Mouse (Mus musculus) cerebellum, adult 9-11 months (tissue): ENCODE measurements at regions not wholly inside any gene's neighbourhood (a gene's known extent, or its start where the extent isn't known, plus 50 kb on each side); places are given as distances from the start of the nearest gene placed in this dataset.
"Not testable (repeated sequence)": the region's sequence is repeated elsewhere in the genome, so short reads cannot be mapped to it uniquely, and the experiment has no call there.

Source experiments
- DNase-seq: peaks from one replicate; pipeline ENCODE4 v3.0.0; 2022

DNA sequence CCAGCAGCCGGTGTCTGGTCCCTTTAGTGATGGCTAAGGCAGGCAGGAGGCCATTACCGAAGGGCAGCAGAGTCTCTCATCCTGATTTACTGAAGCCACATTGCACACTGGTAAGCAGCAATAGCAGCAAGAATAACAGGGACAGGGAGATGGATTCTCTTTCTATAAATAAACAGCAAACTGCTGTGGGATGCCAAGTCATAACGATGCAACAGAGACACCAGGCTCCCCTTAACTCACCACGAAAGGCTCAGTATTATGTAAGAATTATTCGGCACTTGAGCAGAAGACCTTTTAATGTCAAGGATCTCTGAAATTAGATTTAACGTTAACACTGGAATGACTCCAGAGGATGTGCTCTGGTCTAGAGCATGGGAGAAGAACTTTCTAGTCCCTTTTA lies 202.1 kb downstream of the Ddx10 start:
- no peak for DNase-seq

DNA sequence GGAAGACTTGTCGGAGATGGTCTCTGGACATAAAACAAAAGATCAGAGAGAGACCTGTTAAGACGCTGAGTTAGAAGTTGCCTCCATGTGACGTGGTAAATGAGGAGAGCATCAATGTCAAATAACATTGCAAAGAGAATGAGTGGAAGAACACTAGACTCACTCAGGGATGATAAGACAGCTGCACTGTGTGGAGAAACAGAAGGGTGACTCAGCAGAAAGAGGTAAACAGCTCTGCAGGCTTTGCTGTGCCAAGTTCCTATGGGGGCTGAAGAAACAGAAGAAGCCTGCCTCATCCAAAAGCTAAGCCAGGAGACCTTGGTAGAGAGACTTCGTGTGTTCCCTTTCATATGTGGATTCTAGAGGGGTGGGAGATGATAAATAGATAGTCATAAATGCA lies 214.1 kb downstream of the Ddx10 start:
- DNase-seq: no peak

DNA sequence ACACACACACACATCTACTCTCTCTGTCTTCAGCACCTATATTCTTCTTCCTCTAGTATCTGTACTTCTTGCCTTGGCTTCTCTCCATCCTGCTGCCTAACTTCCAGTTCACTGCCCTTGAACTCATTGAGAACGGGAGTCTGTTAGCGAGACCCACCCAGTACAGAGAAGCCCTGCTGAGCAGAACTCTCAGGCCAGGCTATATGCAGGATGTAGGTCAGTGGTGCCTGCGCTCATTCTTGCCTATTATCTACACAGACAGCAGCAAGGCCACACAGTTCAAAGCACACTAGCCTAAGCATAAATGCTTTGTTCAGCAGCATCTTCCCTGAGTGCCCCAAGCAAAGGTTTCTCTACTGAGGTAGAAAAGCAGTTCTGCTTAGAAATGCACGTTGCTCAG lies 225.8 kb downstream of the Ddx10 start:
- DNase-seq: no peak

DNA sequence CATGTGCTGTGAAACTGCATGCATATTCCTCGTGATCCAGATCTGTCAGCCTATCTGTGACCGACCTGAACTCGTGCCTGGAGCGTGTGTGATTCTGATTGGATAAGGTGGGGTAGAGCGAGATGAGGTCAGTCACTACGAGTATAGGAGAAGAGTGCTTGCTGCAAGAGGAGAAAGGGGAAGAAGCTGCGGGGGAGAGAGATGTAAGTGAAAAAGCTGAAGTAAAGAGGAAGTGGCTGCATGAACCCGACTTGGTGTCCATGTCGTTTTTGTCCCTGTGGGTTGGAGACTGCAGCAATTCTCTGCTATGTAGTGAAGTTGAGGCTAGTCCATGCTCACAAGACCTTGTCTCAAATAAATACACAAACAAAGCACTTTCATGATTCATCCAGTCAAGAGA lies 237.1 kb downstream of the Ddx10 start:
- no peak for DNase-seq

DNA sequence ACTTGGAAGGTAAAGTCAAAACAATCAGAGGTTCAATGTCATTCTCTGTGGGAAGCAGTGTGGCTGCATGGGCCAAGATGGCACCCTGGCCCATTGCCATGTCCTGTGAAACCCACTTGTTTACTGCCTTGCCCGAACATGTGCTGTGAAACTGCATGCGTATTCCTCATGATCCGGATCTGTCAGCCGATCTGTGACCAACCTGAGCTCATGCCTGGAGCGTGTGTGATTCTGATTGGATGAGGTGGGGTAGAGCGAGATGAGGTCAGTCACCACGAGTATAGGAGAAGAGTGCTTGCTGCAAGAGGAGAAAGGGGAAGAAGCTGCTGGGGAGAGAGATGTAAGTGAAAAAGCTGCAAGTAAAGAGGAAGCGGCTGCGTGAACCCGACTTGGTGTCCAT lies 240.5 kb downstream of the Ddx10 start:
- no peak for DNase-seq

DNA sequence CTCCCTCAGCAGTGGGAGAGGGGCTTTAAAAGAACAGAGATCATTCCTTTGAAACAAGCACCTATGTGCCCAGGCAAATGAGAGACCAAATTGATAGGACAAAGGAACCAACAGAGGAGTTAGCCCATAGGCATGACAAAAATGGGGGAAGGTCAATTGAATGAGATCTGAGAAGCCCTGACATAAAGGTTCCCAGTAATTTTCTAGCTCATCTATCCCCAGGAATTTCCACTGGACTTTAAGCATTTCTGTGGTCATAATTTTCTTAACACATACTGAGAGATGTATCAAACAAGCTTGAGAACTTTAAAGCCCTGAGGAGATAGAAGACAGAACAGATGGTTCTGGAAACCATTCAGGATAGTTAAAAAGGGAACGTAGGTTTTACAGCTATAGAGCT lies 241.8 kb downstream of the Ddx10 start:
- DNase-seq: no peak

DNA sequence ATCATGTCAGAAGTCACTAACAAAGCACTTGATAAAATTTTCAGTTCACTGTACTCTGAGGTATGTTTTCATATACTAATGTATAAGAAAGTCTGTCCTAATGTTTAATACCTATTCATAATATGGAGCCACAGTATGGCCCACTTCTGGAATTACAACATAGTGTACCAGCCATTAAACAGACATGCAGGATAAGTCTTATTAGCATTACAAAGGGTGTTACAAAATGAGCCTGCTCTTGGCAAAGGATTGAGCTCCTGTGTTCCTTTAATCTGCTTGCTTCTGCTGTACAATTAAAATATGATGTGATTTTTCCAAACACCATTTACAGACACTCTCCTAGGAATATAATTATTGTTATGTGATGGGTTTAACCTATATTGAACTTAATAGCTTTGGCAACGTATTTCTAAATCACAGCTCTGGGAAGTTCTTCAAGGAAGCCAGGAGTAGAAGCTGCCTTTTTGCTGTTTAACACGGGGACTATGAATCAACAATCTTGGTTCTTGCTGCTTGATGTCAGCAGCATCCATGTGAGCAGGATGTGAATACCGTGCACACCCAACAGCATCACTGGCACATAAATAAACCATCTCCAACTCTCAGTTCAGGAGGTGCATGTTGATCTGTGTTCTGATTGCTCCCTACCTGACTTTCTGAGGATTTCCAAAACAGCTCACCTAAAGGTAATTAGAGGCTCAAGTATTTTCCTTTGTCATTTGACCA lies 243.4 kb downstream of the Ddx10 start:
- no peak for DNase-seq

DNA sequence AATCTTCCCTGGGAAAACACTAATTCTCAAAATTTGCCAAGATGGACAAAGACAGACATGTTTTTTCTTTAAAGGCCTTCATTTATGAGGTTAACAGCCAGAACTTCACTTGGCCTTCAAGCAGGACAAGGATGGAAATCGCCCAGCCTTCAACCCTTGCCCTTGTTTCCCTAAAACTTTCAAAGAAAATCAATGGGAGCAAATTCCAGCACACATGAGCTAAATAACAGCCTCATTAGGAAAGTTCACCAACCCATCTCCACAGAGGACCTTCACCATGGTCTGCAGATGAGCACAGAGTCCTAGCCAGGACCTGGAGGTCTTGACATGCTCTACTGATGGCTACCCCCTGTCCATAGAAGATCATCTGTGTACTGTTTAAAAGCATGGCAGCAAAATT lies 271.8 kb downstream of the Ddx10 start:
- no peak for DNase-seq

DNA sequence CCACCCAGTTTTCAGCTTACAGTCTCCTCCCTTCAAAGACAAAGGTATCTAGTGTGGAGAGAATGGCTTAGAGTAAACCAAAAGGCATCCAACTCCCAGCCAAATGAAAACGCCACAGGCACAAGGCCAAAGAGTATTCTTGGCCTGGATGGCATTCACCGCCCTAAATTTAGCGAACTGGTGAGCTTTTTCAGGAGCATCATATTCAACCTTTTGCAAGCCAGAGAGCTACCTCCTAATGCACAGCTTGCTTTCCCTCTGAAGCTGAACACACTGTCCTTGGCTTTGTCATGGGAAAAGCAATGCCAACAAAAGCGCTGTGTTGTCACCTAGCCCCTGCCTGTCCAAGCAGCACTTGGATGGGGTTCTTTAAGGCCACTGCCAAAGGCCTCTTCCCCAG lies 282.2 kb downstream of the Ddx10 start:
- DNase-seq: peak; percentile 86

DNA sequence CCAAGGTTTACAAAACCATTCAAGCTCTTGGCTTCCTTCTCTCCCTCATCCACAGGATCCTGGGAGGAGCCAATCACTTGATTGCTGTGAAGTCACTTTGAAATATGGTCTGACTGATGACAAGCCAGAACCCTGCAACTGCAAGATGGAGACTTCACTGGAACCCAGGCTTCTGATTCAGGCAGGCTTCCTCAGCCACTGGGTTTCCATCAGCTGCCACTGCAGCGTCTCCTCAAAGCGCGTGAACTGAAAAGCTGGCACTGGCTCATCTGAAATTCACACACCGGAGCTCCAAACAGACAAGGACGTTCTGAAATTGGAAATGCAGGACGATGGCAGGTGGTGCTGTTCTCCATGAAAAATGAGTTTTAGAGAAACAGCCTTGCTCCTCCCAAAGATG lies 280.1 kb upstream of the AI593442 start:
- peak; percentile 24 for DNase-seq

DNA sequence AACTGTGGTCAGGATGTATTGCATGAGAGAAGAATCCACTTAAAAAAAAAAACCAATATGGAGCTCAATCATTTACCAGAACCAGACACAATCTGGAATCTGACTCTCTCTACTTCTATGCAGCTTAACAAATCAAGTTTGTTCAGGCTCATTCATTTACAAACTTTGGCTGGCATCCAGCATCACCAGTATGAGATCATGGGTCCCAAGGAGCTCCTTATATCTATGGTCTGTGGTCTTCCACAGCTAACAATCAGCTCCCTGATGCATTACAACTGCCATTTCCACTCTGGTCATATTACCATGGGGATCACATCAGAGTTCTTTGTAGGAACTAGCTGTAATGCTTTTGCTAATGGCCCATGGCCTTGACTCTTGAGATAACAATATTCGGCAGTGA lies 277.7 kb upstream of the AI593442 start:
- DNase-seq: no peak

DNA sequence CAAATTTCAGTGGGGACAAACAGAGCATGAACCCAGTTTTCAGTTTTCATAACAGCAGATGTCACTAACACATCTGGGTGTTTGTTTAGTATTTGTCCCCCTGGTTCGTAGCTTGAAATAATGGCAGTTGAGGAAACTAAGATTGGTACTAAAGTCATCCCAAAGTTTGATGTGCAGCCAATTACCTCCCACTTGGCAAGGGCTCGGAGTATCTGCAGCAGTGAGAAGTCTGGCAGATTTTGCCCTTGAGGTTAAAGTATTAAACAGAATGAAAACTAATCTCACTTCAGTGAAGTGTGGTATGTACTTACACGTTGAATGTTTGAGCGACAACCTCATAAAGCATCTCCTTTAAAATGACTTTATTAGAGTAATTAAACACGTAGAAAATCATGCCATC lies 264.5 kb upstream of the AI593442 start:
- DNase-seq: no peak

DNA sequence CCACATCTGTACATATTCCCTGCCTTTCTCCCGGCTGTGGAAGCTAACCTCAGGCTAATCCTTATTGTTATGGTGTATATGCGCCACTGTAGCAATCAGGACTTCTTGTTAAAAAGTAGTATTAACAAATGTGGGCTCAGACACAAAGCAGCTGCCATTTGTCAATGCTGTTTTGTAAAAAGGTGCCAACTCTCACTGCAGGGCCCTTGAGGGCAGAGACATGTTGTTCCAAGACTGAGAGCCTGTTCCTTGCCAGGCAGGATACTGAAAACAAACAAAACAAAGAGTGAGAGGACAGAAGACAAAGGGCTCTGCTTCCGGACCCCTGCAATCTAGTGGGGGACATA lies 262.0 kb upstream of the AI593442 start:
- peak; percentile 2 for DNase-seq

DNA sequence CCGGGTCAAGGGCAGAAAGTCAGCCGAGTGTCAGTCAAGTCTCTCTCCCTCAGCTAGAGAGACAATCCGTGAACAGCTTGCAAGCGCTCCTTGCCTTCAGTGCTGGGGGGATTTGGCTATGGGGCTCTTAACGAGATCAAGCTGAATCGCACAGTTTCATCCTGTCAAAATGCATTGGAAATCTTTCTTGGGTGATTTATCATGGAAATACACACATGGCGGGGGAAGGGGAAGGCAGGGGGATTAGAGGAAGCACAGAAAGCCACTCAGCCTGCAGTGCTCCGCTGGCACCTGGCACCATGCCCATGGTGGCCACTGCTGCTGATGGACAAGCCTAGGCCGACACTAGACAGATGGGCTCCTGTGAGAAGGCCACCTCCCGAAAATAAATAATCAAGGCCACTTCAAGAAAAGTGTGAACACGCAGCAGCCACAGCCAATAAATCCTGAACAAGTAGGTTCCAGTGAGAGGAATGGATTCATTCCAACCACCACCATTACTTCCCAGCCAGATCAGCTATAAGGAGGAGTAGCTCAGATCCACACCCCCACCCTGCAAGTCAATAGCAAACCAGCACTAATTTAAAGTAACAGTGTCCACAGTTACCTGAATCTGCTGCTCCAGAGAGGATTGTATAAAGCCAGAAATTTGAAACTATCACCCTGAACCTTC lies 261.5 kb upstream of the AI593442 start:
- peak; percentile 12 for DNase-seq

DNA sequence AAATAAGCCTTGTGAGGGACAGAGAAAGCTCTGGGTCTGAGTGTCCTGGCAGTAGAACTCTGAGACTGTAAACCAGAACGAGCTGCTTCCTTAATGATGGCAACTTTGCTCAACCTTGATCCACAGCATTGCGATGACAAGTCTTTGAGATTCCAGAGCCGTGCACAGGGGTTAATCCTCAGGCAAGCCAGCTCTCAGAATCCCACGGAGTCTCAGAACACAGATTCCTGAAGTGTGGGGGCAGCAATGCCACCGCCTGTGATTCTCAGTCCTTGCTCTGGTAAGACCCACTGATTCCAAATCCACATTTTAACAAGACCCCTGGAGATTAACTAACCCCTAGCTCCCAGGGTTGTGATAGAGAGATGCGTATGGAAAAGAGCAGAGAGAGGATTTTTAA lies 255.5 kb upstream of the AI593442 start:
- DNase-seq: no peak

DNA sequence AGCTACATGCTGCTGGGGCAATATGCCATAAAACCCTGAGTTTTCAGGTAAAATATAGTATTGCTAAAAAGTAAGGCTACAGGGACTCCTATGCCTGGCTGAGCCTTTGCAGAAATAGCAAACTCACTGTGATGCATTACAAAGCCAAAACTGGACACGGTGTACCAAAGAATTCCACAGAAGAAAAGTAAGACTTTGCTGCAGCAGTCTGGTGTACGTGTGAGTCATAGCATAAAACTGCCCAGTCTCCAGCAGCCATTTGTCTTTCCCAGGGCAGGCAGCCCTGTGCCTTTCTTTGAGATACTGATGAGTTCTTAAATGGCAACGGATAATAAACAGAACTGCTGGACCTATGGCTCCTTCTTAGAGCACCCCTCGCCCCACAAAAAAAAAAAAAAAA lies 237.9 kb upstream of the AI593442 start:
- no peak for DNase-seq

DNA sequence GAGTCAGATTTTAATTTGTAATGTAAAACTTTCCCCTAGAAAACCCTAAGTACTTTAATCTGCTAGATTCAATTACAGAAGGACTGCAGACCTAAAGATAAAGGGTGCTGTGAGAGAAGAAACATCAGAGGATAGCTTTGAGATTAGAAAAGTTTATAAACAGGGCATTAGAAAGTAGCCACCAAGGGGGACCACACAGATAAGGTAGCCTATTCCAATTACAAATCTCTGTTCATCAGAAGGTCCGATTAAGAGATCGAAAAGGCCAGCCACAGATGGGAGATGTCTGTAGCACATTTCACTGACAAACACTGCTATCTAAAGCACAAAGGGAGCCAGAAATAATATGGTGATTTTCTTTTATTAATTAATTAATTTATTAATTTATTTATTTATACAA lies 209.1 kb upstream of the AI593442 start:
- not testable (repeated sequence) for DNase-seq

DNA sequence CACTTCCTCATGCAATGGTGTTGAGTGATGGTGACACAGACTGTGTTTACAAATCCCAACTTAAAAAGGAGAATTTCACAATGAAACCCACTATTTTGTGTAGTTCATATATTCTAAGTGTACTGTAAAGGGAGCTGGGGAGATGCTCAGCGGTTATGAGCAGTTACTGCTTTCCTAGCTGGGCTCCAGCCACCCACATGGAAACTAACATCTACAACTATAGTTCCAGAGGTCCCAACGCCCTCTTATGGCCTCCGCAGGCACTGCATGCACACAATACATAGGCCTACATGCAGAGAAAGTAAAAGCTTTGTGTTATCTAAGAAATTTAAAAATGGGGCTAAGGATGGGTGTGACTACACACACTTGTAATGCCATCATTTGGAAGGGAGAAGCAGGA lies 208.4 kb upstream of the AI593442 start:
- not testable (repeated sequence) for DNase-seq

DNA sequence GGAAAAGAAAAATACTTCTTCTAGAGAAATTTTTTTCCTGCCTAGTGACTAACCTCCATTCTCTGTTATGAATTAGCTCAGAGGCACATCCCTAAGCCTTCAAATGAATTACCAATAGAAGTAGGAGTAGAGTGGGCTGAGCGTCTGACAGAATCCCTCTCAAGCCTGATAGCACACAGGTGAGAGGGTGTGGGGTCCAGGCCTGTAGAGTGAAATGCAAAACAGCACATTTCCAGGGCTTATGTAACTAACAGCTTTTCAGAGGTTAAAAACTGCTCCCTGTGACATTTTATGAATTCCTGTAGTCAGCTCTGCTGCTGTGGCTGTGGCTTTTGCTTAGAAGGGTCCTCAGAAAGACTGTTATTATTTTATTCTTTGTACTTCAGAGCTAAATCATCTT lies 187.7 kb upstream of the AI593442 start:
- DNase-seq: no peak

DNA sequence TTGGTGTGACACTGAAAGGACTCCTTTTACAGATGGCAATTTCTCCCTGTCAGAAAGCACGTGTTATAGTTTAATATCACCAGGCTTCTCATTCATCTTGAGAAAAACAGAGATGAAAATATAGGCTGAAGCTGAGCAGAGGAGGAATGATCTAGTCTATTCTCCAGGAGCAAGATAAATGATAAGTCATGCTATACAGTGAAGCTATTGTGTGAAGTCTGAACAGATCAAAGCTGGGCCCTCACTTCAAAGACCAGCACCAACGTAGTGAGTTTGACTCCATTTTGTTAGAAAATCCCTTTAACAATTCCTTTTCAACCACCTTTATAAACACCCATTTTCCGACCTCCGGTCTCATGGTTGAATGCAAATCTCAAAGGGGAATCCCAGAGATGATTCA lies 180.7 kb upstream of the AI593442 start:
- DNase-seq: no peak

DNA sequence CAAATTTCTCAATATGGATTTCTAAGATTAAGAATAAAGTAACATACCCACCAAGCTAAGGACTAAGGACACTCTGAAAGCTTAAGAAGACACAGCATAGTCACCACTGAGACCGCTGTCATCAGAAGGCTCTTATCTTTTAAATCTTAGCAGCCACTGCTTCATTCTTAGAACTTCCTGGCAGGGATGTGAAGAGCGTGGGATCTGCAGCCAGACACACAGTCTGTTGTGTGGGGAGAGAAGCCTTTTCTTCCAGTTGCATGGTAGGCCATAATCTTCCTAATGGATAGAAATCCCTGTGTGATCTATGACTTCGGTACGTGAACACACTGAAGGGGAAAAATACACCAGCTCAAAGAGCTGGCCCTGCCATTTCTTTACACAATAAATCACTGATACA lies 178.8 kb upstream of the AI593442 start:
- DNase-seq: no peak

DNA sequence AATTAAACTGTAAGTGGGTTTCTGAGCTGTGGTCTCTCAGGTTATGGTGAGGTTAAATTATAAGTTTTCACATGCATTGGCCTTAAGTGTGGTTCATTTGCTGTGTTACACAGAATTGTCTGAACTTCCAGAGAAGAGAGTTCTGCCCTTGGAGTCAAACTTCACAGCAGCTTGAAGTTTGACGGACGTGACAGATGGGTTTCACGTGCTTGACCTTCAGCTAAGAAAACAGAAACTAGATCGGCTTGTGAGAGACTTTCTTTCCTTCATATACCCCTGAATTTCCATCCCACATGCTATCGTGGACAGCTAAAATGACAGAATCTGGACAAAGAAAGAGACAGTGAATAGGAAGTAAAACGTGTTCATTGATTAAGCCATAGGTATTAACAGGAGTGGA lies 173.8 kb upstream of the AI593442 start:
- DNase-seq: no peak

DNA sequence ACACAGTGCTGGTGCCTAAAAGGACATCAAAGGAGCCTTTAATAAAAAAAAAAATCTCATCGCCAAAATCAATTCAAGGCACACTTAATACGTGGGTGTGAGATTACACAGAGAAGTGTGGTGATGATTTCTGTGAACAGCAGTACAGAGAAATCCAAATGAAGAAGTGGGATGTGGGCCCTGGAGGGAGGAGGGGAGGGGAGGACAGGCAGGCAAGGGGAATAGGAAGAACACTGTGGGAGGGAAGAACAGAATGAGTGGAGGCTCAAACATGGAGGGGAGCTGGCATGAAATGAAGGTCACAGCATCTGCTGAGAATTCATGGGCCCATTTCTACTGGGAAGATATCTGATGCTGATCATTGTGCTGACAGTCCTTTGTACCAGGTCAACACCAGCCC lies 171.0 kb upstream of the AI593442 start:
- DNase-seq: no peak

DNA sequence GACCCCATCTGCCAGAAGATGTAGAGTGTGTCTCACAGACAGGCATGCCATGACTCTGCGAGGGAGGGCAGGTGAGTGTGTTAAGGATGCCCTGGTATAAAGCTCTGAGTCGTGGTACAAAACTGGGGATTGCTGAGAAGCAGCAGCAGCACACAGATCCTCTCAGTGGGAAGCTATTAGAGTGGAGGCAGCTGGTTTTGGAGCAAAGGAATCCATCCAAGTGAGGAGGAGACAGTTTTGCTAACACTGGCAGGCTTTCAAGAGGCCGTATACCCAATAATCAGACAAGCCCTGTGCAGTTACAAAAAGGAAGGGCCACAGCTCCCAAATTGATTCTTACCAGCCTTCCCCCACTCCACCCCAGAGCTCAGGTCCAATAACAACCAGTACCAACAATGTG lies 170.4 kb upstream of the AI593442 start:
- no peak for DNase-seq

DNA sequence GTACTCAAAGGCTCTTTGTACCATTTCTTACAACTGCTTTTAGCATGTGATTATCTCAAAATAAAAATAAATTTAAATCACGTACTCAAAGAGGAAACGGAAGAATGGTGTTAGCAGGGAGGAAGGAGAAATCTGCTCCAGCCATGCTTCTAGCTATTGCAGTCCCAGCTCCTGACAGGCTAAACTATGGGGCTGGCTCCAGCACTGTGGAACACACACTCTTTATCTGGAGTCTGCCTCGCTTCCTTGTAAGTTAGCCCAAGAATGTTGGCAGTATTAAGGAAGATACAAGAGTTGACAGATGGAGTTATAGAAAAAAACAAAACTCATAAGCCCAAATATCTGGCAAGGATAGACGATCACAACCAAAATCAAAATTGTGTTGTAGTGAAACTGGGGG lies 161.5 kb upstream of the AI593442 start:
- DNase-seq: no peak
